Mouse (Mus musculus) monocyte, adult 2 months (primary cell): ENCODE measurements around the gene Tsr3.
A peak's percentile ranks its signal among the peaks of the same experiment; 100 is the strongest.
"Not testable (repeated sequence)": the region's sequence is repeated elsewhere in the genome, so short reads cannot be mapped to it uniquely, and the experiment has no call there.

ENCODE experiments used
- DNase-seq, 2 experiments: peaks; one replicate each; pipeline ENCODE4 v3.0.0; 2022; ENCODE audit warnings: low spot score in 2 of 2, low read depth in 1 of 2

The Tsr3 gene

DNA sequence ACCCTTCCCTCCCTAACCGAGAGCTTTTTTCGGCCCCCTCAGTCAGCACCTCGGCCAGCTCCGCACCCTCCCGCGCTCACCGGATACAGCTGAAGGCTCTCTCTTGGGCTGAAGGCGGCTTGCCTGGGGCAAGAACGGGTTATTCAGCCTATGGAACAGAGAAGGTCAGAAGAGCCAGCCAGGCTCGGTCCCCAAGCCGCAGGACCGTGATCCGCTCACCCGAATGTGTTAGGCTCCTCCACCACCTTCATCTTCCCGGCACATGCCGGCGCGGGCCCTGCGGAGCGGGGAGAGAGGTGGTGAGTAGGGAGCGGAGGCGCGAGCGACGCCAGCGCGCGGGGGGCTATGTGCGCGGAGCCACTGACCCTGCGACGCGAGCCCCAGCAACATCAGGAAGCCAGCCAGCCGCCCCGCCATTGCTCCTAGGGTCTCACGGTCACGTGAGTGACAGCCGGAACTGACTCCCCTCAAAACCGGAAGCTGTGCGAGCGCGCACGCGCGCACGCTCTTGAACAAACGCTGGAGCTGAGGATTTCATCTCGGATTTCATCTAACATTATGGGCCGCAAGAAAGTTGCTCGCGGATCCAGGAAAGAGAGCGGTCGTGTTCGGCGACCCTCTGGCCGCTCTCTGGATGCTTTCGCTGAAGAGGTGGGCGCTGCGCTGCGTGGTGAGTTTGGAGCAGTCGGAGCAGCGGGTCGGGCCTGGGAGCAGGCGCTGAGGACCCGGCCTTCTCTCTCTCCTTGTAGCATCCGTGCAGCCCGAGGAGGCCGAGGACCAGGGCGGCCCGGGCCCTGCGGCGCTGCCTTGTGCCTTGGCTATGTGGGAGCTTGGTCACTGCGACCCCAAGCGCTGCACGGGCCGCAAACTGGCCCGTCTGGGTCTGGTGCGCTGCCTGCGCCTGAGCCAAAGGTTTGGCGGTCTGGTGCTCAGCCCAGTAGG, at the start of gene Tsr3, which contains the start of gene Gnptg:
Gene Tsr3, plus strand, starts transcription at position 476 of the 942 bp plus-strand sequence.
Gene Gnptg, minus strand, starts transcription at position 430 of the 942 bp plus-strand sequence.
- peak; percentile 29 to 65 for DNase-seq

DNA sequence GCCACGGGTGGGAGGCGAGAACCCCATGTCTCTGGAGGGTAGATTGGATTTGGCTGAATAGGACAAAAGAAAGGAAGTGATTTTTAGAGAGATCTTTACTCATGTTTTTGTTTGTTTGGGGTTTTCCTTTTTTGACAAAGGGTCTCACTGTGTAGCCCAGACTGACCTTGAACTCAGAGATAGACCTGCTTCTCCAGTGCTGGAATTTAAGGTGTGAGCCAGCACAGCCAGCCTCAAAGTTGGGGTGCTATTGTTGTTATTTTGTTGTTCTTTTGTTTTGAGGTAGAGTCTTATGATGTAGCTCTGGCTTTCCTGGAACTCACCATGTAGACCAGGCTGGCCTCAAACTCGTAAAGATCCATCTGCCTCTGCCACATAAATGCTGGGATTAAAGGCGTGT, 37.6 kb upstream of the Tsr3 start:
- no peak for DNase-seq

DNA sequence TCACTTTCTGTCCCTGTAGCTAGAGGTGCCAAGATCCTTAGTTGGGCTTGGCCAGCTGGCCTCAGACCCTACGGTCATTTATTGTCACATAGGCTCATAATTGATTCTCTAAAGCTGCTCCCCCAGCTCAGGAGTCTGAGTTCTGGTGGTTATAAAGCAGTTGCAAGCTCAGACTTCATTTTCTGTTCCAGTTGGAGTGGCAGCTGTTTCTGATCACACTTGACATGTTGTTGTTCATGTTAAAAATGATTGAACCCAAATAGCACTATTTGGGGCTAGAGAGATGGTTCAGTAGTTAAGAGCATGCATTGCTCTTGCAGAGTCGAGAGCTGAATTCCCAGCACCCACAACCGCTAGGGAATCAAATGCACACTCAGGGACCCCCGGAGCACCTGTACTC, 30.0 kb upstream of the Tsr3 start:
- DNase-seq = no peak

DNA sequence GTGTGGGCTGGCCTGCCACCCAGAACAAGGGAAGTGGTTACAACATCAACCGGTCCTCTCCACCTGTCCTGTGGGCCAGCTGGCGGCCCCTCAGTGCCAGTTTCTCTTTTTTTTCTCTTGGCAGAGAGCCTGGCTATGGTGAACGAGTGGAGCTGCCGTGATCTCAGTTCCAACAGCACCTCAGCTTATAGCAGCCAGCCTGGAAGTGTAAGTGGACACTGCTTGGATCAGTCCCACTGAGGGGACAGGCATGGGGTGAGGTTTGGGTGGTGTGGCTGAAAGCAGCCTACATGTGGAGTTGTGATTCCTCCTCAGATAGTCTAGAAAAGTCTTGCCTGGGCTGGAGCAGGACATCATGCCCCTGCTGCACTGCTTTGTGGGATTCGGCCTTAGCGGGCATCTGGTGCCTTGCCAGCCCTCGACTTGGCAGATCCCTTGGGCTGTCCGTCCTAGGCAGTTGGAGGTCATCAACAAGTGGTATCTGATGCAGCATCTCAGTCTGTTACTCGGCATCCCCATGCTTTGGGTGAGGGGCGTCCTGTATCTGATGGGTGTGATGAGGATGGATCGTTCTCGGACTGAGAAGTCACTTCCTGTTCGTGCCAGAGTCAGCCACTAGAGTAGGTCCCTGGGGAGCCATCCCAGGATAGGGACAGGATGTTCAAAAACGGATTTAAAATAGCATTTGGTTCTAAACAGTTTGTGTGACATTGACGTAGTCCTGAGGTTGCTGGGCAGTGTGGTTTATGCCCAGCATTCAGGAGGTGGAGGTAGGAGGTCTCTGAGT, 29.1 kb upstream of the Tsr3 start:
- DNase-seq = no peak

DNA sequence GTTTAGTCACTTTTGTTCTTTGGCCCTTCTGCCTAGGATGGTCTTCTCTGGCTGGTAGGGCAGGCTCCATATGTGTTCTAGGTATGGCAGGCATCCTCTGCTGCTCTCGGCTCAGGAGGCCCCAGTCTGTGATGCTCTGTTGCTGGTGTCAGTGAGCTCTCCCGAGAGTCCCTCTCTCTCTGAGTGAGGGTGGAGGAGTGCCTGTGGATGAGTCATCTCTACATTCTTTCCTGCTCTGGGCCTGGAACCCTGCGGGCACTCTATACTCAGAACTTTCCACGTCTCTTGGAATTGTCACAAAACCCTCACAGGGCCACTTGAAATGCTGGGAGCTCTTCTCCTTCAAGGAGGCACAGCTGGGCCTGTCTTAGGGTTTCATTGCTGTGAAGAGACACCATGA, 28.3 kb upstream of the Tsr3 start:
- DNase-seq = no peak

DNA sequence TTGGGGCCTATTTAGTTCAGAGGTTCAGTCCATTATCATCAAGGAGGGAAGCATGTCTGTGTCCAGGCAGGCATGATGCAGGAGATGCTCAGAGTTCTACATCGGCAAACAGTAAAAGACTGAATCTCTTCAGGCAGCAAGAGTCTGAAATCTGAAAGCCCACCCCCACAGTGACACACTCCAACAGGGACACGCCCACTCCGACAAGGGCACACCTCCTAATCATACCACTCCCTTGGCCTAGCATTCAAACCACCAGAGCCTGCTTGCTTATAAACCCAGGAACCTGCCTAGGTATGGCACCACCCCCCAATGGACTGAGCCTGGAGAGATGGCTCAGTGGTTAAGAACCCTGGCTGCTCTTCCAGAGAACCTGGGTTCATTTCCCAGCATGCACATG, 24.5 kb upstream of the Tsr3 start:
- DNase-seq = no peak

DNA sequence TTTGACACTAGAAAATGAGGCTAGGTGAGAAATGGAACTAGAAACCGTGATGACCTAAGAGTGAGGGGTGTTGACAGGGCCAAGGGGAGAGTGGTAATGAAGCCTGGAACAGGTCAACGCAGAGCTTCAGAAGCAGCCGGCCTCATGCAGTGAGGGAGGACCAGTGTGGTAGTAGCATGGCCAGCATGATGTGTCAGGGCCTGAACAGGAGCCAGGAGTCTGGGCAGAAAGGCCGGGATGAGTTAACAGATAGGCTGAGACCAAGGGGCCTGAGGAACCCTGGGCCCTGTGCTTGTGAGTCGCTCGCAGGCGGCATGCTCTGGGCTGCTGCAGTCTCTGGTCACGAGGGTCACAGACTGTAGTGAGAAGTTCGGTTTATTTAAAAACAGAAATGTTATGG, 21.0 kb upstream of the Tsr3 start:
- no peak for DNase-seq

DNA sequence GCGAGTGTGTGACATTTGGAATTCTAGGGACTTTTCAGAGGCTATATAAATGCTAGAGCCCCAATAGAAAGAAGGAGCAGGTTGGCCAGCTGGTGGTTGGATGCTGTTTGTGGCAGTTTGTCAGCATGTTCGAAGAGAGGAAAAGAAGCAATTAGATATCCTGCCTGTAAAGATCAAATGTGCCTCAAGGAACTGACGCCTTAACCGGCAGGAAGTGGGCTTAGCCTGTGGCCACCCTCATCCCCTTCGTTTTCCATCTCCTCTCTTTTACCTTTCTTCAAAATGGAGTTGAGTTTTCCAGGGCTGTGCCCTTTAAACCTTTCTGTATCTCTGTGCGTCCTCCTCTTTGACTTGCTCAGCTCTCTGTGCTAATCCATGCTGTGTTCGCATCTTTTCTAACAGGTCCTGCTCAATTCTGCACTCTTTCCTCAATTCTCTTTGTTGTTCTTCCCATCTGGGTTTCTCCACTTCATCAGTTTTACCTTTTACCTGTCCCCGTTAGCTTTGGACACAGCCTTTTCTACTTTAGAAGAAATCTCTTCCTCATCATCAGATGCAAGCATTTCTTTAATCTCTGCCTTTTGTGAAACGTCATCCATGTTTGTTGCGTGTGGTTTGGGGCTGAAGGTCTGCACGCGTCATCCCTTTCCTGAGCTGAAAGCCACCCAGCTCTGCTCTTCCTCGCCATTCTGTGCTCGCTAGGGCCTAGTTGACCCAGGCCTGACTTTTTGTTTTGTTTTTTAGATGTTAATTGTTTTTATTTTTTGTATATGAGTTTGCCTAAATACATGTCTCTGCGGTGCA, 20.3 kb upstream of the Tsr3 start:
- DNase-seq = no peak

DNA sequence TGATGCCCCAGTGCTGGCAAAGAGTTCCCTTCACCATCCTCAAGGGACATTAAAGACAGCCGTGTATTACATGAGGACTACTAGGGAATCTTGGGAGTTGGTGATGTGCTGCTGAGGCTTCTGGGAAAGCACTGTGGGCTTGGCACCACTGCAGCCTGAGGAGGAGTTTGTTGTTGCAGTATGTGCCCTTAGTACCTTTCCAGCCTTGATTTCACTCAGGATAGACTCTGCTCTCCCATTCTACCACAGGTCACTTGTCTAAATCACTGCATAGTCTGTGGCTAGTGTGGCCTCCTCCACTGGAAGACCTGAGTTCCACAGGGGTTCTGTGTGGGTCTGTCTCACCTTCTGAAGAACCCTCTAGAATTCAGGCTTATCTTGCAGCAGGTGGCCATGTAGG, 19.2 kb upstream of the Tsr3 start:
- no peak for DNase-seq

DNA sequence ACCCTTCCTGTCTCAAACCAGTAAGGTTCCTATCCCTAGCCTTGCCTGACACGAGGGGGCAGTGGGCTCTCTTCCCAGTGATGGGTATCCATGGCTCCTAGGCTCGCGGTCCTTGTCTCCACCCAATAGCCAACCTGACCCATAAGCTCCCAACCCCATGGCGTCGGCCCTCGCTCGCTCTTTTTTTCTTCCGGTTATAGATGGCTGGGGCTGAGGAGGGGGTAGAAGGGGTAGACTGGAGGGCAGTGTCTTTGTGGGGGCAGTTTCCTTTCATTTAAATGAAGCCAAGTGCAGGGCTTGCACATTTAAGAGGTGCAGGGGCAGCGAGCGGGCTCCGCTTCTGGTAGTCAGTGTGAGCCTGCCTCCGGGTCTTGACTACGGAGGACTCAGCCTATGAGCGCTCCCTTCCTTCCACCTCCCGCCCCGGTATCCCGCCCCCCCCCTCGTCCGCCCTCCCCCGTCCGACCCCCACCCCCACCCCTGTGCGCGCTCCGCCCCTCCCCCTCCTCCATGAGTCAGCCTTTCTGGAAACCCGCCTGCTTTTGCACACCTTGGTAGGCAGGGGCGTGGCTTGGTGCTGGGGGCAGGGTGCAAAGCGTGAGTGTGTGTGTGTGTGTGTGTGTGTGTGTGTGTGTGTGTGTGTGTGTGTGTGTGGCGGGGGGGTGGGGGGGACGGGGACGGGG, 18.0 kb upstream of the Tsr3 start:
- DNase-seq = no peak

DNA sequence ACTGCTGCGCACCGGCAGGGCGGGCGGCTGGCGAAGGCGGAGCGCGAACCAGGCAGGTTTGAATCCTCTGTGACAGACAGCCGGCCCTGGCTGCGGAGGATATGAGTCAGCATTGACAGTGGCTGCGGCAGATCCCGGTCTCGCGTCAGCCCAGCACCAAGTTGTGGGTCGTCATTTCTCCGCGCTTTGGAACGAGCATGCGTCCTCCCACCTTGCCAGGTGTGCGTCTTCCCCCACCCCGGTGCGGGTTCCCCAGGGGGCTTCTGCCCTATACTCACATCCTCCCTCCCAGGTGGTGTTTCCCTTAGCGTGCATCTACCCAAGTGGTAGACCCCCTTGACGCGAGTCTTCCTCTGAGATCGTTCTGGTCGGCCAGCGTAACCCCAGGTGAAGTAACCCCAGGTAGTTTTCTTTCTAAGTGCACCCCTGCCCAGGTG, 17.4 kb upstream of the Tsr3 start:
- DNase-seq = not testable (repeated sequence)

DNA sequence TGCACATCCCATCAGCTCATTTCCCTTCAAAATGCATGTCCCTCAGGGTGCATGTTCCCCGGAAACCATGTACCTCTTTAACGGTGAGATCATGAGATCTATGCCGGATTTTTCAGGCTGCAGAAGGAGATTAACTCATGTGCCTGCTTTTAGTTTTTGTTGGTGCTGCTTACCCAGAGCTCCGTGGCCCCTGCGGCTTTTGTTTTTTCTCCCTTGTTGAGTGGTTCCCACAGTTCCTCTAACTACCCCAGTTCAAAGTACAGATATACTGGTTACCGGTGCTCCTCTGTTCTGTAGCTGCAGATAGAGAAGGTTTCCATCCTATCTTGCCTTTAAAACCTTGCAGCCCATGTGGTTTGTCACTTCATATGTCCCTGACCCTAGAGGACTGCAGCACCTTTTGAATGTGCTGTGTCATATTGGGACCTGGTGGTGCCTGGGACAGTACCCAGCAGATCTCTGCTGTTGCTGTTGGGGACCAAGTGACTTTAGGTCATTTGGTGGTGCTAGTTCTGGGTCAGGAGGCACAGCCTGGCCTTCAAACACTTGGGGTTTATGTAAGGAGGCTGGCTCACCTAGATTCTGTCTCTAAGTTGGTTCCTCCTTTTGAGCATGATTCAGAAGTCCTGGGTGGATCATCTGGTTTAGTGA, 16.9 kb upstream of the Tsr3 start:
- no peak for DNase-seq

DNA sequence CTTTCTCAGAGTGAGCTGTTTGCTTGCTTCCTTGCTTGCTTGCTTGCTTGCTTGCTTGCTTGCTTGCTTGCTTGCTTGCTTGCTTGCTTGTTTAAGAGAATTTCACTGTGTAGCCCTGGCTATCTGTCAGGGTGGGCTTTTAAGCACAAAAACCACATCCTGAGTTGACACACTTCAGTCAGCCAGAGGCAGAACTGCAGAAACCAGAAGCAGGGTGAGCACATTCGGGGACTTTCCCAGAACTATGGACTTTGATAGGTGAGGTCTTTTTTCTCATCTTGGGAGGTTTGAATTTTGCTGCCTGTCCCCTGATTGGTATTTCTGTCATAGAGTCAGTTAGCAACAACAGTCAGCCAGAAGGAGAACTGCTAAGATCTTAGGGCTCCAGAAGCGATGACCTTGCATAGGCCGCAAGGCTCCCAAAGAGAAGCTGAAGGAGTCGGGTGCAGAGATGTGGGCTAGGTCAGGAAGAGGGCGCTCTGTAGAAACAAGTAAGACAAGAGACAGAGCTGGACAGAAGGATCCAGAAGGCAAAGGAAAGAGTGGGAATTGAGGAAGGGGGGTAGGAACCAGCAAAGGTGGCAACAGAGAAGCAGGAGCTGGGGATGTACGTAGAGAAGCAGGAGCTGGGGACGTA, 15.3 kb upstream of the Tsr3 start:
- no peak for DNase-seq

DNA sequence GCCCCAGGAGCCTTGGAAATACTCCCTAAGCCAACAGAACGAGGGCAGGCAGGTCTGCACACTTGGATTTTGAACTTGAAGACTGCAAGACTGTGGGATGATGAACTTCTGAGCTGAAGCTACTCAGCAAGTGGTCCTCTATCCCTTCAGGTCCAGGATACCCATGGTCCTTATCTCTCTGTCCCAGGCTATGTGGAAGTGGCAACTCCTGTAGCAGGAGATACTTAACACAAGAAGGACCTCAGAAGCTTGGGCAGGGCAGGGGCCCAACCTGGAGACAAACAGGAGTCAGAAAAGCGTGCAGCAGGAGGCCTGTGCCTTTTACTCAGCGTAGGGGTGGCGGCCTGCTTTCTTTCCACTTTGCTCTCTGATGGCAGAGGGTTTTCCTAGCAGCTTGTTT, 14.3 kb upstream of the Tsr3 start:
- no peak for DNase-seq

DNA sequence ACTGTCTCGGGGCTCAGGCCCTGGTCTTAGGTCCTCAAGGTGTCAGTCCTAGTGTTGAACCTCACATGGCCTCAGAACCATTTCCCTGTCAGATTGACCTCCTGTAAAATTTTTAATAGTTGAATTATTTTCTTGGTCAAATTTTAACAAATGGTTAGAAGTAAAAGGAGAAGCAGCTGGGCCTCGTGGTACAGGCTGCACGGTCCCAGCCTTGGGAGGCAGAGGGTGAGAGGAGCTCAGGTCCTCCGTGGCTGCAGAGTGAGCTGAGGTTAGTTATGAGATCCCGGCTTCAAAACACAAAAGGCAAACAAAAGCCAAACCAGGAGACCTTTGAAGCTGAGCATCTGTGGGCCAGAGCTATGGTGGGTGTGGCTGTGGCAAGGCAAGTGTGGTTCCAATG, 12.0 kb upstream of the Tsr3 start:
- no peak for DNase-seq

DNA sequence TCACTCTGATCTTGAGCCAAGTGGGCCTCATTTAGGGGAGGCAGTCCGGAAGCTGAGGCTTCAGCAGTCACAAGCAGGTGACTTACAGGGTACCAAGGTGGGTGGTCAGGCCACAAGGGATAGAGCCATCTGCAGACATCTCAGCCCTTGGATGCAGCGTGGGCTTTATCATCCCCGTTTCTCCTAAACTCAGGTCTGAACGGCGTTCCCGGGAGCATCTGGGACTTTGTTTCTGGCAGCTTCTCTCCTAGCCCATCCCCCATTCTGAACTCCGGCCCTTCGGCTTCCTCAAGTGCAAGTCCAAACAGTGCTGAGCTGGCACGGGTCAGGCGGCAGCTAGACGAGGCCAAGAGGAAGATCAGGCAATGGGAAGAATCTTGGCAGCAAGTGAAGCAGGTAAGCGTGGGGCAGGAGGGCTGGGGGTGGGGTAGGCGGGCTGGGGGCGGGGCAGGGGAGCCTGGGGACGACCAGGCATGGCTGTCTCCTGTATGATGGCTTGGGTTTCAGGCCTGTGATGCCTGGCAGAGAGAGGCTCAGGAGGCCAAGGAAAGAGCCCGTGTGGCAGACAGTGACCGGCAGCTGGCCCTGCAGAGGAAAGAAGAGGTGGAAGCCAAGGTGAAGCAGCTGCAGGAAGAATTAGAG, 9.8 kb upstream of the Tsr3 start:
- not testable (repeated sequence) for DNase-seq

DNA sequence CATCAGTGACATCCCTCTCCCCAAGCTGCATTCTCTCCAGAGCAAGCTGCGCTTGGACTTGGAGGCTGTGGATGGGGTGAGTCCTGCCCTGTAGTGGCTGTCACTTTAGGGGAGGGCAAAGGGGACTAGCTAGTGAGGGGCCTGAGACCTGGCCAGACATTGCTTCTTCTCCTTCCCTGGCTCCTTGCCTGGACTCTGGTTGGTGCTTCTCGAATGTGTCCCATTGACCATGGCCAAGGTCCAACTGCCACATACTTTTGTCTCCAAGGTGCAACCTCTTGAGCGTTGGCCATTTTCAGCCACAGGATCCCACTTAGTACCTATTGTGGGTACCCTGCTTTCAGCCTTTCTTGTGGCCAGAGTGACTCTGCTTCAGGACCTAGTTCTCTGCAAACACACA, 9.3 kb upstream of the Tsr3 start:
- no peak for DNase-seq

DNA sequence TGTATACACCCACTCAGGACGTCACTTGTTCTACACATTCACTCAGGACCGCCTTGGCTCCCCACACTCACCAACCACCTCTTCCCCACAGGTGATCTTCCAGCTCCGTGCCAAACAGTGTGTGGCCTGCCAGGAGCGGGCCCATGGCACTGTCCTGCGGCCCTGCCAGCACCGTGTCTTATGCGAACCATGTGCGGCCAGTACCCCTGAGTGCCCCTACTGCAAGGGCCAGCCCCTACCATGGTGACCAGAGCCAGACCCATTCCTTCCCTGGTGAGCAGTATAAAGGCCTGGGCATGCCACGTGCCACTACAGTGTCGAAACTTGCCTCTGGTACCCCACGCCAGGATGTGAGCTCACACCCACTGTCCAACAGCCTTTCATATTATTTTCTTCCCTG, 8.3 kb upstream of the Tsr3 start:
- not testable (repeated sequence) for DNase-seq

DNA sequence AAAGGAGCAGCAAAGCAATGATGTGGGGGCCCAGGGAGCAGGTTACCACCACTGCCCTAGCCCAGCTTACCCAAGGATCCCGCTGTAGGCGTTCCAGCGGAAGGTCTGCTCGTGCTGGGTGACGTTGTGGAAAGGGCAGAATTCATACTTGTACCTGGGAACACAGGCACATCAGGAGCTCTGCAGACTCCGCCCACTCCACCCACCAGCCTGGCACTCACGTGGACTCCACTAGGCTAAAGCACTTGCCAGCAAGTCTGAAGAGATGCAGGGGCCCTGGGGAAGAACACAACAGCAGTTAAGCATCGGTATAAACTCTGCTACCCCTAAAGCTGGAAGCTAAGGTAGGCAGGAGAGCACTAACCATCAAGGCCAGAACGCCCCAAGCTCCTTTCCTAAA, 4.3 kb upstream of the Tsr3 start:
- no peak for DNase-seq
